Mouse (Mus musculus) C2C12 (cell line): ENCODE measurements around the gene Nup205. TPM values are rescaled to one million over a fixed set of nuclear protein-coding genes. Genes with fewer than 3 reads are reported as not detected.
"Not testable (repeated sequence)": the region's sequence is repeated elsewhere in the genome, so short reads cannot be mapped to it uniquely, and the experiment has no call there.

Source experiments
- H3K27me3 ChIP-seq: one replicate; pipeline ENCODE4 v1.6.1; 2011; ENCODE audit not compliant: control insufficient read depth, insufficient read depth, insufficient read length
- H3K36me3 ChIP-seq: one replicate; pipeline ENCODE4 v1.6.1; 2011; ENCODE audit not compliant: control insufficient read depth, insufficient read depth
- H3K4me3 ChIP-seq: one replicate; pipeline ENCODE4 v1.5.1; 2011; ENCODE audit warnings: mild to moderate bottlenecking, control low read depth; ENCODE audit not compliant: poor library complexity, insufficient read depth, severe bottlenecking
- H3K79me2 ChIP-seq: one replicate; pipeline ENCODE4 v1.6.1; 2011; ENCODE audit not compliant: control insufficient read depth, insufficient read depth
- H3K79me3 ChIP-seq: one replicate; pipeline ENCODE4 v1.6.1; 2011; ENCODE audit warnings: low read depth, control low read depth
- H3ac ChIP-seq: one replicate; pipeline ENCODE3; 2011; ENCODE audit warnings: low read depth; ENCODE audit not compliant: control insufficient read depth, insufficient read length
- CEBPB ChIP-seq: IDR thresholded peaks from one replicate; pipeline ENCODE4 v1.6.1; 2011; ENCODE audit warnings: low read depth, mild to moderate bottlenecking, control low read depth, moderate library complexity
- CTCF ChIP-seq: IDR thresholded peaks from one replicate; pipeline ENCODE4 v1.5.1; 2011; ENCODE audit not compliant: control insufficient read depth, insufficient read depth, insufficient read length
- FOSL1 ChIP-seq: IDR thresholded peaks from one replicate; pipeline ENCODE4 v1.8.0; 2011; ENCODE audit warnings: mild to moderate bottlenecking, low read length; ENCODE audit not compliant: poor library complexity, insufficient read depth, severe bottlenecking
- MAX ChIP-seq: IDR thresholded peaks from one replicate; pipeline ENCODE4 v1.6.1; 2011; ENCODE audit warnings: mild to moderate bottlenecking, control low read depth
- MYOD1 ChIP-seq: IDR thresholded peaks from one replicate; pipeline ENCODE4 v1.6.1; 2011; ENCODE audit warnings: low read depth; ENCODE audit not compliant: control insufficient read depth, insufficient read length
- MYOG ChIP-seq: IDR thresholded peaks from one replicate; pipeline ENCODE4 v1.6.1; 2011; ENCODE audit not compliant: control insufficient read depth, insufficient read length; ENCODE audit errors: extremely low read depth
- USF1 ChIP-seq: IDR thresholded peaks from one replicate; pipeline ENCODE4 v1.6.1; 2011; ENCODE audit warnings: low read depth, mild to moderate bottlenecking, control low read depth, moderate library complexity
- polyA plus RNA-seq: library from polyadenylated mRNA; unstranded; fragments of >200 nt; fragmentation: generic; extraction: Trizol; gene quantifications from one replicate; pipeline ENCODE4 v1.2.1, GENCODE M21; 2012; ENCODE audit warnings: missing spikeins

Gene Nup205
- polyA plus RNA-seq, 1 experiment = 40.8 TPM

- no peak overlapping the region for H3ac ChIP-seq
- H3K36me3 ChIP-seq = no peaks in the 10 kb centered on the region
- H3K79me2 ChIP-seq = no peaks in the 10 kb centered on the region
- no peak overlapping the region for H3K4me3 ChIP-seq
- H3K79me3 ChIP-seq = no peaks in the 10 kb centered on the region
- H3K27me3 ChIP-seq = no peaks in the 10 kb centered on the region
- TF ChIP-seq MAX (no peak), CEBPB (no peak), USF1 (no peak), CTCF (no peak), MYOG (no peak), MYOD1 (no peak)
Observed at GRCm38 (mm10) chr6:35140351-35140750, 36.9 kb upstream of the Nup205 start.

- H3K4me3 ChIP-seq = no peak overlapping the region
- no peak overlapping the region for H3ac ChIP-seq
- H3K79me3 ChIP-seq = no peaks in the 10 kb centered on the region
- no peaks in the 10 kb centered on the region for H3K36me3 ChIP-seq
- H3K27me3 ChIP-seq = no peaks in the 10 kb centered on the region
- H3K79me2 ChIP-seq = no peaks in the 10 kb centered on the region
- TF ChIP-seq USF1 (no peak), CEBPB (no peak), FOSL1 (no peak), MYOD1 (no peak), MYOG (no peak)
Observed at GRCm38 (mm10) chr6:35145569-35145968, 31.7 kb upstream of the Nup205 start.

DNA sequence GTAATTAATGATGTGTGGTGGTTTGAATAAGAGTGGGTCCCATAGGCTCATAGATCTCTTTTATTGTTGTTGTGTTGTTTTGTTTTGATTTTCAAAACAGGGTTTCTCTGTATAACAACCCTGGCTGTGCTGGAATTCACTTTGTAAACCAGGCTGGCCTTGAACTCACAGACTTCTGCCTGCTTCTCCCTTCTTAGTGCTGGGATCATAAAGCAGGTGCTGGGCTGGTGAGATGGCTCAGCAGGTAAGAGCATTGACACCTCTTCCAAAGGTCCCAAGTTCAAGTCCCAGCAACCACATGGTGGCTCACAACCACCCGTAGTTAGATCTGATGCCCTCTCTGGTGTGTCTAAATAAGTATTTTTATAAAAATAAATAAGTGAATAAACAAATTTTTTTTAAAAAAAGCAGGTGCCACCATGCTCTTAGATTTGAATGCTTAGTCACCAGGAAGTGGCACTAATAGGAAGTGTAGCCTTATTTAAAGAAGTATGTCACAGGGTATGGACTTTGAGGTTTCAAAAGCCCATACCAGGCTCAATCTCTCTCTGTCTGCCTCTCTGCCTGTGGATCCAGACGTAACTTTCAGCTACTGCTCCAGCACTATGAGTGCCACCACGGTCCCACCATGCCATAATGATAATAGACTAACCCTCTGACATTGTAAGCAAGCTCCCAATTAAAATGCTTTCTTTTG, 29.3 kb upstream of the Nup205 start:
- no peak overlapping the region for H3K4me3 ChIP-seq
- H3ac ChIP-seq = no peak overlapping the region
- H3K27me3 ChIP-seq = no peaks in the 10 kb centered on the region
- no peaks in the 10 kb centered on the region for H3K79me3 ChIP-seq
- TF ChIP-seq MYOD1 = no peak
- TF ChIP-seq CTCF = no peak
- no peak for TF ChIP-seq USF1
- TF ChIP-seq CEBPB = no peak
- TF ChIP-seq MYOG = no peak
- no peak for TF ChIP-seq MAX
- no peak for TF ChIP-seq FOSL1
- H3K36me3 ChIP-seq = no peaks in the 10 kb centered on the region
- no peaks in the 10 kb centered on the region for H3K79me2 ChIP-seq

DNA sequence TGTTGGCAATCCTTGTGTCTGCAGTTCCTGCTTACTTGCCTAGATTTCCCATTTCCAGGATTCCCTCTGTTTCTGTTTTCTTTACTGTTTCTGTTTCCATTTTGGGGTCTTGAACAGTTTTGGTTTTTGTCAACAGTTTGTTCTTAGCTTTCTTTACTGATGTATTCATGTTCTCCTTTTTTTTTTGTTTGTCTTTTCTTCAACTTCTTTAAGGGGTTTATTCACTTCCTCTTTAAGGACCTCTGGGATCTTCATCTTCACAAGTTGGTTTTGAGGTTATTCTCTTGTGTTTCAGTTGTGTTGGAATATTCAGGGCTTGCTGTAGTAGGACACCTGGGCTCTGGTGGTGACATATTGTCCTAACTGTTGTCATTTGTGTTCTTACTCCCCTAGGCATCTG, 22.7 kb upstream of the Nup205 start:
- Histone ChIP-seq H3K79me3 (no peaks in the 10 kb centered on the region), H3K4me3 (no peak overlapping the region)

GRCm38 (mm10) chr6:35169250-35169649, 8.0 kb upstream of the Nup205 start:
- Histone ChIP-seq H3K27me3 (no peaks in the 10 kb centered on the region), H3K79me3 (no peaks in the 10 kb centered on the region), H3K79me2 (no peaks in the 10 kb centered on the region), H3K36me3 (no peaks in the 10 kb centered on the region), H3K4me3 (no peak overlapping the region), H3ac (no peak overlapping the region)
- TF ChIP-seq MYOG (no peak), CTCF (no peak), USF1 (no peak), MYOD1 (no peak), FOSL1 (no peak), MAX (no peak), CEBPB (no peak)

More for the DNA sequence above, 22.7 kb upstream of the Nup205 start:
- TF ChIP-seq MAX (no peak), USF1 (no peak), FOSL1 (no peak), MYOG (no peak), CTCF (no peak), MYOD1 (no peak), CEBPB (no peak)
- Histone ChIP-seq H3ac (no peak overlapping the region), H3K79me2 (no peaks in the 10 kb centered on the region), H3K27me3 (no peaks in the 10 kb centered on the region), H3K36me3 (no peaks in the 10 kb centered on the region)

- not testable (repeated sequence) for H3K4me3 ChIP-seq, H3K27me3 ChIP-seq, H3K79me2 ChIP-seq, H3K36me3 ChIP-seq, H3K79me3 ChIP-seq, H3ac ChIP-seq
Observed at GRCm38 (mm10) chr6:35172028-35172427, 5.2 kb upstream of the Nup205 start.
